16 mouse cellular contexts compared by ENCODE assay signal in the genomic region with DNA sequence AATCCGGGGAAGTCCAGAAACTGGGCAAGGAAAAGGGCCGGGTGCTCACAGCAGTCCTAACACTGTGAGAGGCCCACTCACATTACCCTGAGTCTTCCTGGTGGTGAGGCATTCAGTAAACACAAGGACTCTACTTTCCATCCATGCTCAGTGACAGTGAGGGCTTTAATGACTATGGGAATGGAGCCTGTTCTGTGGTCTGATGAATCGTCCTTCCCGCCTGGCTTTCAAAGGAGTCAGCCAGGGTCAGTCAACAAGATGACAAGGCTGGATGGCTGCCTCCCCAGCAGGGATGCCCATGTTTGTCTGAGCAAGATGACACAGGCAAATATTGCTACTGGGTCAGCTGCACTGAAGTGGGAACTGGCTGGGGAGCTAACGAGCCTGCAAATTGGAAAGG.
DNase-seq lines count a peak whose midpoint lies in the region; ATAC-seq lines count a peak whose summit lies in the region.
"Had no signal": no experiment of that assay in that cellular context is flagged by ENCODE, and none has a peak within 500 bp of the region (broad histone marks: within the 10 kb centered on the region; RNA-seq: fewer than 3 reads in every experiment).

No protein-coding gene starts in this region.

- ATAC-seq in hindbrain, embryonic 15.5 days (ENCODE audit: low FRiP score, low read depth) = peak; percentile 68; the same call in 1 of the 2 replicates
- ATAC-seq: midbrain, embryonic 15.5 days had no signal

- no peaks in the 10 kb centered on the region for H3K9me3 ChIP-seq in hindbrain, embryonic 15.5 days
- no peaks in the 10 kb centered on the region for H3K9me3 ChIP-seq in hindbrain, embryonic 10.5 days
- H3K9me3 ChIP-seq: forebrain, embryonic 12.5 days; heart, embryonic 12.5 days; lung, embryonic 15.5 days; midbrain, embryonic 15.5 days had no signal

- H3K4me3 ChIP-seq in hindbrain, embryonic 15.5 days = no peak overlapping the region
- H3K4me3 ChIP-seq in hindbrain, embryonic 10.5 days = no peak overlapping the region
- H3K4me3 ChIP-seq: forebrain, embryonic 12.5 days; heart, embryonic 12.5 days; lung, embryonic 15.5 days; midbrain, embryonic 15.5 days had no signal

- H3K27me3 ChIP-seq in hindbrain, embryonic 15.5 days = no peaks in the 10 kb centered on the region
- H3K27me3 ChIP-seq in hindbrain, embryonic 10.5 days (ENCODE audit: insufficient read depth, poor library complexity, severe bottlenecking) = no peaks in the 10 kb centered on the region
- H3K27me3 ChIP-seq: forebrain, embryonic 12.5 days; heart, embryonic 12.5 days; lung, embryonic 15.5 days; midbrain, embryonic 15.5 days had no signal

- H3K9ac ChIP-seq in hindbrain, embryonic 15.5 days = no peak overlapping the region
- H3K9ac ChIP-seq: forebrain, embryonic 12.5 days; heart, embryonic 12.5 days; lung, embryonic 15.5 days; midbrain, embryonic 15.5 days had no signal

- no peak overlapping the region for H3K27ac ChIP-seq in hindbrain, embryonic 15.5 days (replicated peaks)
- no peak overlapping the region for H3K27ac ChIP-seq in hindbrain, embryonic 10.5 days
- H3K27ac ChIP-seq: forebrain, embryonic 12.5 days; lung, embryonic 15.5 days; midbrain, embryonic 15.5 days; stomach, postnatal 0 days had no signal

- WGBS in hindbrain, embryonic 15.5 days = 35% methylated on average over 5 of the region's 5 CpGs
- 48% methylated on average over 5 of the region's 5 CpGs for WGBS in hindbrain, embryonic 10.5 days

- H3K4me1 ChIP-seq in hindbrain, embryonic 15.5 days (replicated peaks) = no peaks in the 10 kb centered on the region
- peaks cover 7% of the 10 kb centered on the region; the same call in 1 of the 2 replicates for H3K4me1 ChIP-seq in hindbrain, embryonic 10.5 days (replicated peaks)
- H3K4me1 ChIP-seq: heart, embryonic 12.5 days; lung, embryonic 15.5 days; midbrain, embryonic 15.5 days had no signal

- H3K36me3 ChIP-seq in hindbrain, embryonic 15.5 days = no peaks in the 10 kb centered on the region
- H3K36me3 ChIP-seq in hindbrain, embryonic 10.5 days = no peaks in the 10 kb centered on the region
- H3K36me3 ChIP-seq: forebrain, embryonic 12.5 days; heart, embryonic 12.5 days; lung, embryonic 15.5 days; midbrain, embryonic 15.5 days had no signal

- peak; percentile 27 for DNase-seq in adrenal gland, postnatal 14 days
- DNase-seq in adrenal gland, postnatal 10 days = no peak
- DNase-seq in hindbrain, embryonic 10.5 days (ENCODE audit: low spot score) = no peak
- peak; percentile 75 to 84 for DNase-seq in cerebellum, postnatal 10 days
- peak; percentile 14 for DNase-seq in mesoderm, embryonic 11.5 days (ENCODE audit: low read depth, low spot score)
- no peak for DNase-seq in yolk sac, embryonic 10.5 days (ENCODE audit: low spot score)
- DNase-seq in urinary bladder, postnatal 10 days (ENCODE audit: low spot score) = no peak
- DNase-seq: kidney, adult 9 months; thymus, postnatal 25 days had no signal

- no peak overlapping the region for H3K4me2 ChIP-seq in hindbrain, embryonic 15.5 days
- H3K4me2 ChIP-seq: forebrain, embryonic 12.5 days; heart, embryonic 12.5 days; liver, embryonic 11.5 days; lung, embryonic 15.5 days; midbrain, embryonic 15.5 days had no signal

Comparison
In these comparisons a context has a peak if more than half of its experiments do, and no peak if none do; other contexts are left out.
1. DNase-seq: peak in adrenal gland, postnatal 14 days (single experiment), cerebellum, postnatal 10 days (2 of 2) and mesoderm, embryonic 11.5 days (single experiment); none in adrenal gland, postnatal 10 days (single experiment), hindbrain, embryonic 10.5 days (single experiment), yolk sac, embryonic 10.5 days (single experiment) and urinary bladder, postnatal 10 days (single experiment).